13 mouse cellular contexts compared by ENCODE assay signal in genomic region chr8:91873232-91873631, GRCm38 (mm10).
A peak's percentile ranks its signal among the peaks of the same experiment; 100 is the strongest.
DNase-seq lines count a peak whose midpoint lies in the region; ATAC-seq and TF ChIP-seq lines count a peak whose summit lies in the region.
"Had no signal": no experiment of that assay in that cellular context is flagged by ENCODE, and none has a peak within 500 bp of the region (broad histone marks: within the 10 kb centered on the region; RNA-seq: fewer than 3 reads in every experiment).

No protein-coding gene starts in this region.

- no peaks in the 10 kb centered on the region for H3K36me3 ChIP-seq in hindbrain, embryonic 12.5 days
- H3K36me3 ChIP-seq in hindbrain, postnatal 0 days (ENCODE audit: insufficient read depth, low read length), result no peaks in the 10 kb centered on the region
- H3K36me3 ChIP-seq in neural tube, embryonic 12.5 days, result no peaks in the 10 kb centered on the region
- no peaks in the 10 kb centered on the region for H3K36me3 ChIP-seq in forebrain, embryonic 11.5 days (ENCODE audit: control insufficient read depth, insufficient read depth, low read length)
- H3K36me3 ChIP-seq: hindbrain, embryonic 15.5 days; limb, embryonic 15.5 days had no signal

- H3K27me3 ChIP-seq in hindbrain, embryonic 12.5 days, result peaks cover 27% of the 10 kb centered on the region
- no peaks in the 10 kb centered on the region for H3K27me3 ChIP-seq in hindbrain, postnatal 0 days (ENCODE audit: insufficient read depth, low read length)
- H3K27me3 ChIP-seq in neural tube, embryonic 12.5 days (replicated peaks), result peaks cover 37% of the 10 kb centered on the region; the same call in 1 of the 2 replicates
- peaks cover 46% of the 10 kb centered on the region for H3K27me3 ChIP-seq in forebrain, embryonic 11.5 days (ENCODE audit: control insufficient read depth, insufficient read depth, low read length)

- ATAC-seq in hindbrain, embryonic 12.5 days (ENCODE audit: low FRiP score), result no peak
- ATAC-seq in hindbrain, postnatal 0 days, result no peak
- no peak for ATAC-seq in neural tube, embryonic 12.5 days (ENCODE audit: low FRiP score, low read depth)
- no peak for ATAC-seq in forebrain, embryonic 11.5 days (replicated peaks; ENCODE audit: low FRiP score)
- ATAC-seq: activated CD4-positive, CD25-positive, alpha-beta regulatory T cell, adult 4 months had no signal

- H3K4me1 ChIP-seq in hindbrain, embryonic 12.5 days, result peaks cover 29% of the 10 kb centered on the region
- H3K4me1 ChIP-seq in hindbrain, postnatal 0 days (ENCODE audit: insufficient read depth, low read length), result peaks cover 7% of the 10 kb centered on the region; the same call in 1 of the 2 replicates
- H3K4me1 ChIP-seq in neural tube, embryonic 12.5 days, result peaks cover 31% of the 10 kb centered on the region
- H3K4me1 ChIP-seq in forebrain, embryonic 11.5 days (replicated peaks; ENCODE audit: control insufficient read depth, insufficient read depth, low read length), result peaks cover 9% of the 10 kb centered on the region; the same call in 1 of the 2 replicates

- H3K9ac ChIP-seq in hindbrain, embryonic 12.5 days, result no peak overlapping the region
- H3K9ac ChIP-seq in hindbrain, postnatal 0 days (replicated peaks; ENCODE audit: low read length), result no peak overlapping the region
- H3K9ac ChIP-seq in neural tube, embryonic 12.5 days, result no peak overlapping the region
- H3K9ac ChIP-seq in forebrain, embryonic 11.5 days (ENCODE audit: low read length), result no peak overlapping the region
- H3K9ac ChIP-seq: limb, embryonic 15.5 days had no signal

- peak overlapping the region; percentile 45; the same call in 1 of the 2 replicates for H3K4me2 ChIP-seq in hindbrain, embryonic 12.5 days (replicated peaks)
- no peak overlapping the region for H3K4me2 ChIP-seq in hindbrain, postnatal 0 days (ENCODE audit: low read depth, low read length)
- H3K4me2 ChIP-seq in neural tube, embryonic 12.5 days (replicated peaks), result peak overlapping the region; percentile 58
- H3K4me2 ChIP-seq in forebrain, embryonic 11.5 days (ENCODE audit: low read depth, low read length, severe bottlenecking), result no peak overlapping the region

- H3K4me3 ChIP-seq in hindbrain, embryonic 12.5 days, result no peak overlapping the region
- H3K4me3 ChIP-seq in hindbrain, postnatal 0 days (ENCODE audit: low read length), result no peak overlapping the region
- H3K4me3 ChIP-seq in neural tube, embryonic 12.5 days, result no peak overlapping the region
- no peak overlapping the region for H3K4me3 ChIP-seq in forebrain, embryonic 11.5 days (ENCODE audit: low read depth, low read length)
- H3K4me3 ChIP-seq: limb, embryonic 15.5 days had no signal

- no peak for TF ChIP-seq CTCF in hindbrain, postnatal 0 days (IDR thresholded peaks at IDR 0.05; ENCODE audit: low read depth)

- no peaks in the 10 kb centered on the region for H3K9me3 ChIP-seq in hindbrain, embryonic 12.5 days (replicated peaks)
- no peaks in the 10 kb centered on the region for H3K9me3 ChIP-seq in hindbrain, postnatal 0 days (ENCODE audit: low read length)
- no peaks in the 10 kb centered on the region for H3K9me3 ChIP-seq in neural tube, embryonic 12.5 days
- no peaks in the 10 kb centered on the region for H3K9me3 ChIP-seq in forebrain, embryonic 11.5 days (ENCODE audit: control insufficient read depth, low read length)
- H3K9me3 ChIP-seq: hindbrain, embryonic 15.5 days; limb, embryonic 15.5 days; megakaryocyte, embryonic 14.5 days had no signal

- 0 out of 2 replicates have a peak overlapping the region, but pooled peaks have one; percentile 40 for H3K27ac ChIP-seq in hindbrain, embryonic 12.5 days
- no peak overlapping the region for H3K27ac ChIP-seq in hindbrain, postnatal 0 days
- H3K27ac ChIP-seq in neural tube, embryonic 12.5 days, result no peak overlapping the region
- H3K27ac ChIP-seq in forebrain, embryonic 11.5 days (ENCODE audit: low read depth, low read length), result no peak overlapping the region
- H3K27ac ChIP-seq: hindbrain, embryonic 15.5 days; limb, embryonic 15.5 days had no signal

- DNase-seq in hindbrain, postnatal 0 days (ENCODE audit: low spot score), result no peak
- DNase-seq in neural tube, embryonic 10.5 days (ENCODE audit: extremely low spot score, low spot score), result no peak
- DNase-seq in kidney, postnatal 10 days, result peak; percentile 22
- no peak for DNase-seq in ovary, postnatal 14 days (ENCODE audit: low spot score)
- no peak for DNase-seq in forebrain, embryonic 11.5 days (ENCODE audit: low spot score)
- DNase-seq: gastrocnemius, postnatal 36 days; right cerebral cortex, postnatal 14 days had no signal

- WGBS in hindbrain, embryonic 12.5 days, result 53% methylated on average over 5 of the region's 5 CpGs
- WGBS in hindbrain, postnatal 0 days, result 48% methylated on average over 5 of the region's 5 CpGs
- 47% methylated on average over 5 of the region's 5 CpGs for WGBS in neural tube, embryonic 12.5 days
- 71% methylated on average over 5 of the region's 5 CpGs for WGBS in forebrain, embryonic 11.5 days

Comparison
In these comparisons a context has a peak if more than half of its experiments do, and no peak if none do; other contexts are left out.
1. H3K4me2 ChIP-seq: peak in hindbrain, embryonic 12.5 days (single experiment) and neural tube, embryonic 12.5 days (single experiment); none in hindbrain, postnatal 0 days (single experiment) and forebrain, embryonic 11.5 days (single experiment).